ENCODE assay signal across 24 mouse cellular contexts in the genomic region with DNA sequence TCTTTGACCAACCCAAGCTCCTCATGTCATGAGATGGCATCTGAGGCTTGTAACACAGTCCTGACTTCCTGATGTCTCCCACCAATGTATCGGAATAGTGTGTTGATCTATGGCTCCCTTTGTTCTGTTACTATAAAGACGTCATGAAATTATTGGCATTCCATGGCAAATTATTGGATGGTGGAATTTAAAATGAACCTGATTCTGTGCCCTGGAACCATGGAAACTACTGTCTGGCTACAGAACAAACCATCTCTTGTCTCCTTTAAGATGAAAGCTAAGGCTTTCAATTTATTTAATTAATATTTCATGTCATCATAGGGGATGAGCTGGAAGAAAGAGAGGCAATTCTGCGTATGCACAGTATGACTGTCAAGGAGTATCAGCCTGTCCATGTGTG. TPM values are rescaled to one million over a fixed set of nuclear protein-coding genes. Genes with fewer than 3 reads are reported as not detected.
A peak's percentile ranks its signal among the peaks of the same experiment; 100 is the strongest.
DNase-seq lines count a peak whose midpoint lies in the region; ATAC-seq lines count a peak whose summit lies in the region.
"Had no signal": no experiment of that assay in that cellular context is flagged by ENCODE, and none has a peak within 500 bp of the region (broad histone marks: within the 10 kb centered on the region; RNA-seq: fewer than 3 reads in every experiment).

No protein-coding gene starts in this region.

- H3K4me2 ChIP-seq in hindbrain, embryonic 14.5 days (replicated peaks), result no peak overlapping the region
- H3K4me2 ChIP-seq: embryonic facial prominence, embryonic 12.5 days; forebrain, embryonic 13.5 days; forebrain, embryonic 15.5 days had no signal

- H3K9me3 ChIP-seq in hindbrain, embryonic 10.5 days, result no peaks in the 10 kb centered on the region
- H3K9me3 ChIP-seq in hindbrain, embryonic 14.5 days (ENCODE audit: control insufficient read depth, low read length), result no peaks in the 10 kb centered on the region
- H3K9me3 ChIP-seq: embryonic facial prominence, embryonic 12.5 days; forebrain, embryonic 15.5 days had no signal

- no peak for DNase-seq in hindbrain, embryonic 10.5 days (ENCODE audit: low spot score)
- DNase-seq in hindbrain, embryonic 14.5 days (ENCODE audit: low spot score), result no peak
- DNase-seq in retina, postnatal 1 day, result peak; percentile 51
- DNase-seq in retina, embryonic 14.5 days (ENCODE audit: low spot score), result no peak
- peak; percentile 53 for DNase-seq in Muller cell, postnatal 12 days (ENCODE audit: inconsistent ontology term)
- DNase-seq in kidney, adult 11 months, result no peak
- DNase-seq: adrenal gland, adult 2 months; adrenal gland, postnatal 10 days; adrenal gland, postnatal 25 days; B cell, adult 2 months; cerebellum, adult 11 months; cerebellum, adult 18-20 months; cerebellum, adult 8-10 months; cerebellum, adult 9-11 months; cerebellum, postnatal 14 days; cerebellum, postnatal 36 days; embryo, embryonic 11 days; forebrain, postnatal 0 days had no signal

- 78% methylated on average over 3 of the region's 3 CpGs for WGBS in hindbrain, embryonic 10.5 days
- 52% methylated on average over 3 of the region's 3 CpGs for WGBS in hindbrain, embryonic 14.5 days

- peaks cover 58% of the 10 kb centered on the region for H3K4me1 ChIP-seq in hindbrain, embryonic 10.5 days (replicated peaks)
- H3K4me1 ChIP-seq in hindbrain, embryonic 14.5 days (replicated peaks; ENCODE audit: control insufficient read depth, insufficient read depth, low read length), result no peaks in the 10 kb centered on the region
- H3K4me1 ChIP-seq: forebrain, embryonic 15.5 days had no signal

- ATAC-seq in hindbrain, embryonic 14.5 days (ENCODE audit: low FRiP score), result no peak
- ATAC-seq: CD4-positive, CD25-positive, alpha-beta regulatory T cell, adult 4 months; forebrain, embryonic 13.5 days; forebrain, embryonic 15.5 days; forebrain, postnatal 0 days had no signal

- 0 out of 2 replicates have a peak, but pooled peaks cover 11% of the 10 kb centered on the region for H3K27me3 ChIP-seq in hindbrain, embryonic 10.5 days (ENCODE audit: insufficient read depth, poor library complexity, severe bottlenecking)
- no peaks in the 10 kb centered on the region for H3K27me3 ChIP-seq in hindbrain, embryonic 14.5 days (ENCODE audit: control insufficient read depth, insufficient read depth, low read length)
- H3K27me3 ChIP-seq: CH12.LX; embryonic facial prominence, embryonic 12.5 days; forebrain, embryonic 13.5 days; forebrain, embryonic 15.5 days had no signal

- H3K4me3 ChIP-seq in hindbrain, embryonic 10.5 days, result no peak overlapping the region
- no peak overlapping the region for H3K4me3 ChIP-seq in hindbrain, embryonic 14.5 days (replicated peaks; ENCODE audit: low read length)
- H3K4me3 ChIP-seq: embryonic facial prominence, embryonic 12.5 days; forebrain, embryonic 13.5 days; forebrain, embryonic 15.5 days had no signal

- peak overlapping the region; percentile 73 for H3K27ac ChIP-seq in hindbrain, embryonic 10.5 days
- H3K27ac ChIP-seq in hindbrain, embryonic 14.5 days, result no peak overlapping the region
- H3K27ac ChIP-seq: embryonic facial prominence, embryonic 12.5 days; forebrain, embryonic 13.5 days; forebrain, embryonic 15.5 days had no signal

- no peak overlapping the region for H3K9ac ChIP-seq in hindbrain, embryonic 14.5 days
- H3K9ac ChIP-seq: embryonic facial prominence, embryonic 12.5 days; forebrain, embryonic 13.5 days; forebrain, embryonic 15.5 days; forebrain, postnatal 0 days had no signal

- H3K36me3 ChIP-seq in hindbrain, embryonic 10.5 days, result no peaks in the 10 kb centered on the region
- no peaks in the 10 kb centered on the region for H3K36me3 ChIP-seq in hindbrain, embryonic 14.5 days (replicated peaks; ENCODE audit: control insufficient read depth, insufficient read depth)
- H3K36me3 ChIP-seq: embryonic facial prominence, embryonic 12.5 days; forebrain, embryonic 15.5 days; G1E had no signal

RNA-seq across cellular contexts. Expression of gene Ubl3, which starts 36.4 kb away (rescaled TPM):
- 60.8 and 71.8 TPM in 2 replicates for polyA plus RNA-seq in hindbrain, embryonic 10.5 days (2016; fragmentation: Nextera tagmentation; extraction: Ambion mirVana)
- 102 and 114 TPM in 2 replicates for polyA plus RNA-seq in hindbrain, embryonic 14.5 days (2014; fragmentation: Nextera tagmentation; extraction: Ambion mirVana)

Comparison
In these comparisons a context has a peak if more than half of its experiments do, and no peak if none do; other contexts are left out.
1. DNase-seq: peak in retina, postnatal 1 day (single experiment) and Muller cell, postnatal 12 days (single experiment); none in hindbrain, embryonic 10.5 days (single experiment), hindbrain, embryonic 14.5 days (single experiment), retina, embryonic 14.5 days (single experiment) and kidney, adult 11 months (single experiment).